Mouse (Mus musculus): Measurements from ENCODE around the gene Sh3rf1.

Gene Sh3rf1

DNA sequence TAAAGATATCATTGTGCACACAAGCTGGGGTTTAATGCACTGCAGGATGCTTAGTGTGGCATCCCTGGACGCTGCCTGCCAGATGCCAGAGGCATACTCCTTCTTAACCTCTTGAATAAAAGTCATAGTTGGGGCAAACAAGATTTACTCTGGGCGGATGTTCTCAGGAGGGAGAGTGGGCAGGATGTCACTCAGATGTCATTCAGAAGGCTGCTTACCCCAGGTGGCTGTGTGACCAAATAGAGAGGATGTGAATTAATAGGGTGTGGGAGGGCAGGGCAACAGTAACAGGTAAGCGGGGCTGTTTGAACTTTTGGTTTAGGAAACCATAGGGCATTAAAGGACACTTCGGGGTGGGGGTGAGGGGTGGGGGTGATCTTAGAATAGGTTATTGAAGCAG lies 37.7 kb downstream of the Sh3rf1 start:
- DNase-seq (ENCODE audit: low spot score in 2 of 2), result no peak

GRCm38 (mm10) chr8:61263691-61264090 lies 40.0 kb downstream of the Sh3rf1 start:
- no peak for DNase-seq (ENCODE audit: low spot score in 2 of 2)

- DNase-seq (ENCODE audit: low spot score in 2 of 2), result no peak
Measured at GRCm38 (mm10) chr8:61264881-61265280, 41.2 kb downstream of the Sh3rf1 start.

GRCm38 (mm10) chr8:61265390-61265789 lies 41.7 kb downstream of the Sh3rf1 start:
- DNase-seq (ENCODE audit: low spot score in 2 of 2), result no peak

DNA sequence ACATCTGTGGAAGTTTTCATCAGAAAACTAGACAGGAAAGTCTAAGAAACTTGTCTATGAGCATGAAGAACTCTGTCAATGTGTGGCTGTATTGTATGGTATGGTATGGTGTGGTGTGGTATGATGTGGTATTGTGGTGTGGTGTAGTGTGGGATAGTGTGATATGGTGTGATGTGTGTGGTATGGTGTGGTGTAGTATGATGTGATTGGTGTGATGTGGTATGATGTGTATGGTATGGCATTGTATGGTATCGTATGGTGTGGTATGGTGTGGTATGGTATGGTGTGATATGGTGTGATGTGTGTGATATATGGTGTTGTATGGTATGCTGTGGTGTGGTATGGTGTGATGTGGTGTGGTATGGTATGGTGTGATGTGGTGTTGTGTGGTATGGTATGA lies 43.4 kb downstream of the Sh3rf1 start:
- no peak for DNase-seq (ENCODE audit: low spot score in 2 of 2)

DNA sequence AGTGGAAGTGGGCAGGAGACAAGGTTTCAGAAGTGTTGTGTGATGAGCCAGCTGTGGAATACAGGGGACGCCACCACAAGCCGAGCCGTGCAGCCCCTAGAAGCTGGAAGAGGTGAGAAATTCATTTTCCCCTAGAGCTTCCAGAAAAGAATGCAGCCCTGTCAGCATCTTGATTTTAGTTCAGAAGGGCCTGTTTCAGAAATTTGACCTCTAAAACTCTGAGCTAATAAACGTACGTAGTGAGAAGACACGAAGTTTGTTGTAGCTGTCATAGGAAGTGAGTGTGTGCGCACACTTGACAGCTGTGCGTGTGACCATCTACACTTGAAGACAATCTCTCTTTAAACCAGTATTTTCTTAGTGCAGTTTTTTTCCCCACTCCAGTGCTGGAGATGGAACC lies 44.0 kb downstream of the Sh3rf1 start:
- no peak for DNase-seq (ENCODE audit: low spot score in 2 of 2)

DNA sequence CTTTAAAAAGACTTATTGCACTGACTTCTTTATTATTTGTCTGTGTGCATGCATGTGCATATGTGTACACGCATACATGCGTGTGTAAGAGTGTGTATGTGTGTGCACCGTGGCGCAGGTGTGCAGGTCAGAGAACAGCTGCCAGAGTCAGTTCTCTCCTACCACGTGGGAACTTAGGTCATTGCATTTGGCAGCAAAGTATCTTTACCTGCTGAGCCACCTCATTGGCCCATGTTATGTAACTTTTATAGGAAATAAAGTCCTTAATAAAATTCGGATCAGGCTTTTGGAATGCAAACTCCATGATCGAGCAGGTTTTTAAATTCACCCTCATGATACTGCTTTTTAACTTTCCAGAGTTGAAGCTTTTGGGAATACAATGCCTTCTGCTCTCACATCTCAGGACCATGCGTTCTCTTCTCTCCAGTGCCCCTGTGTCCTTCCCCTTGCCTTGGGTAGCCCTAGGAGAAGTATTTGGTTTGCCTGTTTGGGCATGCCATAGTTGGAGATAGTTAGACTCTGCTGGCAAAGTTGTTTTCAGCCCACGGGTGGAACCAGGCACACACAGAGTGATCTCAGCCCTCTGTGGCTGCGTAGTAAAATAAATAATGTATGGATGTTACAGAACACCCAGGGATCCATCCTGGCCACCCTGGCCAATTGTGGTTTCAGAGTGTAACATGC lies 44.7 kb downstream of the Sh3rf1 start:
- DNase-seq (ENCODE audit: low spot score in 2 of 2), result no peak

- no peak for DNase-seq (ENCODE audit: low spot score in 2 of 2)
Measured at GRCm38 (mm10) chr8:61270016-61270415, 46.3 kb downstream of the Sh3rf1 start.

DNA sequence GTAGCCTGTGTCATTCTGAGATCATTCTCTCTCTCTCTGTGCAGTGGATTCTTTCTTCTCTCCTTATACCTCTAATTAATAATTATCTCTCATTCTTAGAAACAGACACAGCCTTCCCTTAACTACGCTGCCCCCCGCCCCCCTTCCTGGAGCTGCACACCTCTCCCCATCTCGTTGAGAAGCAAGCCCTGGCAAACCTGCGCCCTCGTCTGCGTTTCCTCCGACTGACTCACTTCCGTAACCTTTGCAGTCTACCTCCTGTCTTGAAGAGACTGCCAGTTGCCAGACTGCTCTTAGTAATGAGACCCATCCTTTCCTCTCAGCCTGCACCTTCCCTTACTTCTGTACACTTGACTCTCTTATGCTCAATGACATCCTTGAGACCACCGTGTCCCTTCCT lies 46.9 kb downstream of the Sh3rf1 start:
- DNase-seq (ENCODE audit: low spot score in 2 of 2), result no peak

DNA sequence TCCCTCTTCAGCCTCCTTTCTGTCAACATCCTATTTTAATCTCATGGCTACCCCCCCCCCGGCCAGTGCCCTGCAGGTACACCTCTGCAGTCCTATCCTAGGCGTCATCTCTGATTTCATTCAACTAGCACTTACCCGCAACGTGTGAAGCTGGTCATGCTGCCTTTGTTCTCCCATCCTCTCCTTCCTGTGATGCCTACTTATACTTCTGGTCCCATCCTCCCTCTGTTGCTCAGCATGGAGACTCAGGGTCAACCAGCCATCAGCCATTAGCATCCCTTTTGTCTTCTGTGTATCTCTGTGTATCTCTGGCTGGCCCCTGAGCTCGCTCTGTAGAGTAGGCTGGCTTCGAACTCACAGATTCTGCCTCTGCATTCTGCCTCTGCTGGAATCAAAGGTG lies 47.3 kb downstream of the Sh3rf1 start:
- DNase-seq (ENCODE audit: low spot score in 2 of 2), result no peak

DNA sequence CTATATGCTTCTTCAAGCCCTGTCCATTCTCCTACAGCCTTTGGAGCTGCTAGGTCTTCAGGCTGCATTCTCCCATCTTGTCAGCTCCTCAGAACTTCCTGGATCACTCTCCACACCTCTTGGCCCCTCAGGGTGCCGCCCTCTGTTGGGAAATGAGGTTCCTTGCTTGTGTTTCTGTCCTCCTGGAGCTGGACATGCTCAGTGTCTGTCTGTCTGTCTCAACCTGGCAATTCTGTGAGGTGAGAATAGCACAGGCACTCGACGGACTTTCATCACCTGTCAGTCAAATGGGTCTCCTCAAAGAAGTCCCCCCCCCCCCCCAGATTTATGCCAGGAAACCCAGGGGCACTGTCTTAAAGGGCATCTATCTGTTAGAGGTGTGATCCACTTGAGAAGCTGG lies 49.2 kb downstream of the Sh3rf1 start:
- DNase-seq (ENCODE audit: low spot score in 2 of 2), result no peak

DNA sequence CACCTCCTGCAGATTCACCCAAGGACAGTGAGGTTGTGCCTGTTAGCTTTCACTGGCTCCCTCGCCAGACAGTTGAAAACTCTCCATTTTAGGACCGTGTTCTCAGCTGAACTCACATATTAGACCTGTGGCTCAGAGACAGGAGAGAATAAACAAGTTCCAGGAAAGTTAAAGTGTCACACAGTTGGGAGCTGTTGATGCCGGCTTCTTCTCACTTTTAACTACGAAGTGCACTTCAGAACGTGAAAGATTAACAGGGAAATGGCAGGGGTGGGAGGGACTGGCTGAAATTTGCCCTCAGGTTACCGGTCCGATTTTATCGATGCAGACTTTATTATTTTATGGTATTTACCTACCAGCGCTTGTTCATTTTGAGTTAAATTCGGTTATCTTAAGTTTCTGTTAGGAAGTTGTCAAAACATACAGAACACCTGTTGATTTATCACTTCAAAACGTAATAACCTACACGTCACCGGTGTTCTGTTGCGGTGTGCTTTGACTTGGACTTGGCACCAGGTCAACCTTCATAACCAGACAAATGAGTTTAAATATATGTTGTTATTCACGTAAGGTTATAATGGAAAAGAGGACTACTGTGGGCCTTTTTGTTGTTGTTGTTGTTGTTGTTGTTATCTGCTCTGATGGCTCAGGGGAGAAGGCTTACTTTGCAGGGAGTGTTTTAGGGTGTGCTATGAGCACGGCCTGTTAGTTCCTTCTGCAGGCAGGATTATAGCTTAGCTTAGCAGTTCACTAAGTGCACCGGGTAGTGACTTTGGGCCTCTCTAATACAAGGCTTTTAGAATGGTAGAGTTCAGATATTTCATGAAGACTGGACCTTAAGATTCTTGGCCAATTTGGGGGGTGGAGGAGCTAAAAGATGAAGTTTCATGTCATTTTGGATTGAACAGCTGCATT lies 49.9 kb downstream of the Sh3rf1 start:
- DNase-seq (ENCODE audit: low spot score in 2 of 2), result no peak

GRCm38 (mm10) chr8:61274602-61275462 lies 51.2 kb downstream of the Sh3rf1 start:
- DNase-seq (ENCODE audit: low spot score in 2 of 2), result no peak

DNA sequence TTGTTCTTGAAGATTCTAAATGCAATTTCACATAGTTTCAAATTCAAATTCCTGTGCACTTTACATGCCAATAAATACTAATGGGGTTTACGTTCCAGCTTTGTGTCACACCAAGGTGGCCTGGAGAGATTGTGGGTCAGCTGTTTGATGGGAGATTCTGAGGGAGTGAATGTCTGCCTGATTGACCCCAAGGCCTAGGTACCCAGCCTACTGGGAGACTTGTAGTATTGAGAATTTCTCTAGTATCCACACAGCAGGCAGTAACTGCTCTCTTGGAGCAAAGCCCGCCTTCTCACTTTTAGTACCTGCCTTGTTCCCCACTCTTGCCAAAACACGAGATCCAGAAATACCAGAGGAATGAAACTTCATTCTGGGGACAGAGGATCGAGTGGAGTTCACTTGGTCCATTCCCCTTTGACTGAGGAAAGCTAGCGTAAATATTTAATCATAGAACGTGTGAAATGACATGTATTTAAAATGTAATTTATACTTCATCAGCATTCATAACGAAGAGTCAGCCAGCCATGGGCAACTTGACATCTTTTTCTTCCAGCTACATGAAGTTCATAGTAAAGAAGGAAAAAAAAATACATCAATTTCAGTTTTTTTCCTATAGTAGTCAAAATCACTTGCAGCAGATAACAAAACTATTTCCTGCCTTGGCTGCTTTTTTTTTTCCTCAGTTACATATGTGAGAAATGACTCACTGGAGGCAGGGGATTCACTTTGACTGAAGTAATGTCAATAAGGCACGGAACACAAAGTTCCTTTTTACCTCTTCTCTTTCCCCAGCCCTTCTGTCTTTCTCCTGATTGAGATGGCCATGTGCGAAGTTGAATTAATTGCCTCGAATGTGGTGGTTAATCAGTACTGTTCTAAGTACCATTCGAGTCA lies 52.0 kb downstream of the Sh3rf1 start:
- no peak for DNase-seq (ENCODE audit: low spot score in 2 of 2)

DNA sequence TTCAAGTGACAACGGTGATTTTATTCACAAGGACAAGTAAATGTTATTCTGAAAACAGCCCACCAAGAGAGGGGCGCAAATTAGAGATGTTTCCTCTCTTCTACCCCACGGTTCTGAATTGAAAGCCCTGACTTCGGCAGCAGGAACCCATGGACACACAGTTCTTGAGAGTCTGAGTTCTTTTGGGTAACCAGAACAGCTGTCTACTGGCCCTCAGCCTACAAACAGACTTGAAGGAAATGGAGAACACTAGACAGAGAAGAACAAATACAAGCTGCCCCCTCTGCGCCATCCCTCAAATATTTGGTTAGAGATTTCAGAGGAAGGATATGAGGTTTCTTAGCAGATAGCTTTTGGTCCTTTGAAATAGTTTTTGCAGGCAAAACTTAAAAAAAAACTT lies 52.7 kb downstream of the Sh3rf1 start:
- no peak for DNase-seq (ENCODE audit: low spot score in 2 of 2)

DNA sequence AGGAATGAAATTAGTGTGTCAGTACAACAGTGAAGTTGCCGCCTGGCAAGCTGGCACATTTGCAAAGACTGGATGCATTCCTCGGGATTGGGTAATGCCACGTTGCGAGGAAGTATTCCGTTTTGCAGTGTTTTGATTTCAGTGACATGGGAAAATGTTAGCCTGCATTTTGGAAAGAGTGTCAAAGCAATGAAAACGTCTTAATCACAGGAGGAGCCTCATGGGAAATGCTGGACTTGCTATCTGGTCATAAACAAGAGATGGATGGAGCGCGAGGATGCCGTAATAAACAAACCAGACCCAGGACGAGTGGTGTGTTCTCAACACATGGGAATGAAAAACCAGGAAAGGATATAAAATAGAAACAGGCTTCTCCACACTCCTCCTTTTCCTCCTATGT lies 55.4 kb downstream of the Sh3rf1 start:
- no peak for DNase-seq (ENCODE audit: low spot score in 2 of 2)

DNA sequence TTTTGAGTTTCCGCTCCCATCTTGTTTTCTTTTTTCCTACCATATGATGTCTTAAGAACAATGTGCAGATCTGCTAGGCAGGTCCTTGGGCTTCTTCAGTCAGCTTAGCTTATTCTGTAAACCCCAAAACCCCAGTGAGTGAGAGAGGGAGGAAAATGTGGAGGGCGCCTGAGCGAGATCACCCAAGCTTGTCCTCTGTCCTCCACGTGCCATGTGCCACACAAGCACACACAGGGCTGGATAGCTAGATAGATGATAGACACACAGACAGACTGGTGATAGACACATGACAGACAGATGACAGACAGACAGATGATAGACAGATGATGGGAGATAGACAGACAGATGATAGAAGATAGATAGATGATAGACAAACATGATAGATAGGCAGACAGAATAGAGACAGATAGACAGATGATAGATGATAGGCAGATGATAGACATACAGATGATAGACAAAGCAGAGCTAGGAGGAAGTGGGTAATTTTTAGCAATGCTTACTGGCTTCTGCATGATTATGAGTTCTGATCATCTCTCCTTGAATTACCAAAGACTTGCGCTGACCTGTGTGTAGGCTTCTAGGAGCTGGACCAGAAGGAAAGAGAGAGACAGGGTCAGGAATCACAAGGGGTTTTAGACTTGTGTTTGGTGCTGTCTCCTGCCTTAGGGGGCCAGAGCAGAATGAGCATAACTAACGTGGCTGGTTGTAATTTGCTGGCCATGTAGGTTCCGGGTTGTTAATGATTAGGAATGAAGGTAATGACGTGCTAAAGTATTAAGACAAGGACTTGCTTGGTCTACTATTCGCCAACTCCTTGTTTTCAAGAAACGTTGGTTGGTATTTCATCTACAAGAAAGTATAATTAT lies 58.9 kb downstream of the Sh3rf1 start:
- no peak for DNase-seq (ENCODE audit: low spot score in 2 of 2)

DNA sequence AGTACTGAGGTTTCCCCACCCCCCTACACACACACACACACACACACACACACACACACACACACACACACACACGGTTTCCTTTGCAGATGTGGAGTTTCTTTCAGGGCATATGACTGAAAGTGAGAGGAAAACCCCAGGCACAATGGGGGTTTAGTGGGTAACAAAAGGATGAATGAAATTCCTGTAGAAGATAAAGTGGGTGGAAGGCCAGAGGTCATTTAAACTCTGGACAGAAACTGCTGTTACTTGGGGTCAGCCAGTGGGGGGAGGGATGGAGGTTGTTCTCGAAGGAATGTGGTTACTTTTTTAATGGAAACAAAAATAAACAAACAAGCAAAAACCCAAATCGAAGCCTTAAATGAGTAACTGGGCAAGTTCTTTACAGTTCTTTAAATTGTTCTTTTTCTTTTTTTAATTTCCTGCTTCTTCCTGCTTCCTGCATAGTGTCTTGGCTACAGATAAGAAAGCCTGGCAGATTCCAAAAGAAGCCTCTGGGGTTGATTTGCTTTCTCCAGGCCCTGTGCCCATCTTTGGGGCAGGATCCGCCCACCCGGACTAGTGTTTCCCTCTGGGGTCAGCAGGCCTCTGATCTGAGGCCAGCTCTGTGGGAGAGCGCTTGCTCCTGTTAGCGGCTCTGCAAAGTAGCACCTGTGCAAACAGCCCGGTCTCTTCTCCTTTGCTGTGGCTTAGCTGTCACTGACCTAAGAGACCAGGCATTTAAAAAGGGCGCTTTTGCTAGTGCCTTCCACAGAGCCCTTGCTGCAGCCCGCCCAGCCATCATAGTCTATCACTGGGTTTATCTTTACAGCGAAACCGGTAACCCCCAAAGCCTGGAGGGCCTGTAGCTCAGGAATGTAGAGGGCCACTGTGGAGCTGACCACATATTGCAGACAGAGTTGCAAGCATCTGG lies 59.8 kb downstream of the Sh3rf1 start:
- DNase-seq (ENCODE audit: low spot score in 2 of 2), result no peak

DNA sequence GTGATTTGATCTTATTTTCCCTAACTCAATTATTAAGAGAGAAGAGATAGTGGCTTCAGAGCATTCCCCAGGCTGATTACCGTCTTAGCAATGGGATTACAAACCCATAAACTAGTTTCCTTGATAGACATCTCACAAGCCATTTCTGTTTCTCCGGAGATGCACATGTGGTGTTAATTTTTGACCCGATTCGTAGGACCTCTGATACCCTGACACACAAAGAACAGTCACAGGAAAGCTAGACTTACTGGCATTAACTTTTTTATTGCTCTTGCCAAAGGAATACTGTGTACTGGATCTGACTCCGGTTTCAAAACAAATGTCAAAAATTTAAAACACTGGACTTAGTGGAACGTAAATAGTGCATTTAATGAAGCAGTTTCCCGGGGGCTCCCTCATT lies 62.2 kb downstream of the Sh3rf1 start:
- DNase-seq (ENCODE audit: low spot score in 2 of 2), result no peak

Data from natural killer cell, adult 2 months (primary cell).